Mouse (Mus musculus): ENCODE results near the gene Treh.
A peak's percentile ranks its signal among the peaks of the same experiment; 100 is the strongest.

Gene Treh

GRCm38 (mm10) chr9:44717822-44718242 lies 44.8 kb downstream of the Treh start:
- no peak for DNase-seq

GRCm38 (mm10) chr9:44718937-44719631 lies 46.1 kb downstream of the Treh start:
- no peak for DNase-seq

- DNase-seq, result no peak
These were observed 46.8 kb downstream of the Treh start for GRCm38 (mm10) chr9:44719632-44720357.

GRCm38 (mm10) chr9:44720358-44721153 lies 47.5 kb downstream of the Treh start:
- DNase-seq, result no peak

GRCm38 (mm10) chr9:44721154-44721876 lies 48.3 kb downstream of the Treh start:
- DNase-seq, result peak; percentile 85

GRCm38 (mm10) chr9:44721877-44722186 lies 48.8 kb downstream of the Treh start:
- DNase-seq, result no peak

- DNase-seq, result no peak
These were observed 49.5 kb downstream of the Treh start for GRCm38 (mm10) chr9:44722575-44722974.

GRCm38 (mm10) chr9:44723008-44723407 lies 50.0 kb downstream of the Treh start:
- no peak for DNase-seq

- DNase-seq, result no peak
These were observed 50.5 kb downstream of the Treh start for GRCm38 (mm10) chr9:44723521-44724041.

- no peak for DNase-seq
These were observed 51.2 kb downstream of the Treh start for GRCm38 (mm10) chr9:44724223-44724622.

GRCm38 (mm10) chr9:44724665-44725064 lies 51.6 kb downstream of the Treh start:
- DNase-seq, result no peak

GRCm38 (mm10) chr9:44726431-44727146 lies 53.6 kb downstream of the Treh start:
- DNase-seq, result no peak

GRCm38 (mm10) chr9:44727441-44727840 lies 54.4 kb downstream of the Treh start:
- DNase-seq, result no peak

- no peak for DNase-seq
These were observed 59.1 kb downstream of the Treh start for GRCm38 (mm10) chr9:44732130-44732549.

GRCm38 (mm10) chr9:44732921-44733530 lies 60.0 kb downstream of the Treh start:
- DNase-seq, result no peak

GRCm38 (mm10) chr9:44733671-44734523 lies 60.9 kb downstream of the Treh start:
- peak; percentile 53 for DNase-seq

GRCm38 (mm10) chr9:44734524-44735494 lies 61.8 kb downstream of the Treh start, which contains the start of gene Phldb1:
Phldb1 (minus strand) TSS chr9:44735198.
- DNase-seq, result peak; percentile 34

GRCm38 (mm10) chr9:44735886-44736285 lies 62.9 kb downstream of the Treh start:
- DNase-seq, result no peak

Measured in right cerebral cortex, postnatal 25 days (tissue).